Mouse (Mus musculus): ENCODE measurements around the gene Ppp1r26. TPM values are rescaled to one million over a fixed set of nuclear protein-coding genes. Genes with fewer than 3 reads are reported as not detected.

The Ppp1r26 gene
- polyA plus RNA-seq, 1 experiment from 2014 or later = 6.2 TPM

- WGBS = 86% methylated on average over 5 of the region's 5 CpGs
- Histone ChIP-seq H3K4me1 (ENCODE audit: control insufficient read depth, insufficient read depth, low read length) (no peaks in the 10 kb centered on the region), H3K36me3 (ENCODE audit: control insufficient read depth, insufficient read depth, low read length) (no peaks in the 10 kb centered on the region), H3K27me3 (ENCODE audit: control insufficient read depth, insufficient read depth, low read length) (no peaks in the 10 kb centered on the region), H3K27ac (ENCODE audit: low read depth, low read length) (no peak overlapping the region), H3K9me3 (ENCODE audit: control insufficient read depth, low read length) (no peaks in the 10 kb centered on the region), H3K4me3 (ENCODE audit: low read length) (no peak overlapping the region), H3K9ac (ENCODE audit: low read depth, low read length) (no peak overlapping the region), H3K4me2 (replicated peaks; ENCODE audit: low read depth, low read length) (no peak overlapping the region)
- no peak for ATAC-seq (ENCODE audit: low FRiP score, low TSS enrichment)
Observed at GRCm38 (mm10) chr2:28414116-28414756, 32.4 kb upstream of the Ppp1r26 start.

- H3K36me3 ChIP-seq (ENCODE audit: control insufficient read depth, insufficient read depth, low read length) = no peaks in the 10 kb centered on the region
- no peak overlapping the region for H3K4me2 ChIP-seq (replicated peaks; ENCODE audit: low read depth, low read length)
- no peak overlapping the region for H3K9ac ChIP-seq (ENCODE audit: low read depth, low read length)
- no peaks in the 10 kb centered on the region for H3K9me3 ChIP-seq (ENCODE audit: control insufficient read depth, low read length)
- WGBS = 91% methylated on average over 5 of the region's 5 CpGs
- H3K4me1 ChIP-seq (ENCODE audit: control insufficient read depth, insufficient read depth, low read length) = no peaks in the 10 kb centered on the region
- H3K4me3 ChIP-seq (ENCODE audit: low read length) = no peak overlapping the region
- no peak overlapping the region for H3K27ac ChIP-seq (ENCODE audit: low read depth, low read length)
- H3K27me3 ChIP-seq (ENCODE audit: control insufficient read depth, insufficient read depth, low read length) = no peaks in the 10 kb centered on the region
- no peak for ATAC-seq (ENCODE audit: low FRiP score, low TSS enrichment)
Observed at GRCm38 (mm10) chr2:28414757-28415137, 31.9 kb upstream of the Ppp1r26 start.

- no peak overlapping the region for H3K27ac ChIP-seq (ENCODE audit: low read depth, low read length)
- no peaks in the 10 kb centered on the region for H3K9me3 ChIP-seq (ENCODE audit: control insufficient read depth, low read length)
- 76% methylated on average over 10 of the region's 10 CpGs for WGBS
- ATAC-seq (ENCODE audit: low FRiP score, low TSS enrichment) = no peak
- H3K27me3 ChIP-seq (ENCODE audit: control insufficient read depth, insufficient read depth, low read length) = no peaks in the 10 kb centered on the region
- no peak overlapping the region for H3K4me2 ChIP-seq (replicated peaks; ENCODE audit: low read depth, low read length)
- H3K36me3 ChIP-seq (ENCODE audit: control insufficient read depth, insufficient read depth, low read length) = no peaks in the 10 kb centered on the region
- no peak overlapping the region for H3K9ac ChIP-seq (ENCODE audit: low read depth, low read length)
- H3K4me3 ChIP-seq (ENCODE audit: low read length) = no peak overlapping the region
- no peaks in the 10 kb centered on the region for H3K4me1 ChIP-seq (ENCODE audit: control insufficient read depth, insufficient read depth, low read length)
Observed at GRCm38 (mm10) chr2:28415387-28416024, 31.1 kb upstream of the Ppp1r26 start.

GRCm38 (mm10) chr2:28416511-28416910 lies 30.1 kb upstream of the Ppp1r26 start:
- Histone ChIP-seq H3K27ac (ENCODE audit: low read depth, low read length) (no peak overlapping the region), H3K9ac (ENCODE audit: low read depth, low read length) (no peak overlapping the region), H3K9me3 (ENCODE audit: control insufficient read depth, low read length) (no peaks in the 10 kb centered on the region), H3K4me1 (ENCODE audit: control insufficient read depth, insufficient read depth, low read length) (no peaks in the 10 kb centered on the region), H3K4me3 (ENCODE audit: low read length) (no peak overlapping the region), H3K36me3 (ENCODE audit: control insufficient read depth, insufficient read depth, low read length) (no peaks in the 10 kb centered on the region), H3K27me3 (ENCODE audit: control insufficient read depth, insufficient read depth, low read length) (no peaks in the 10 kb centered on the region), H3K4me2 (replicated peaks; ENCODE audit: low read depth, low read length) (no peak overlapping the region)
- 76% methylated on average over 1 of the region's 1 CpGs for WGBS
- ATAC-seq (ENCODE audit: low FRiP score, low TSS enrichment) = no peak

- Histone ChIP-seq H3K4me1 (ENCODE audit: control insufficient read depth, insufficient read depth, low read length) (no peaks in the 10 kb centered on the region), H3K27me3 (ENCODE audit: control insufficient read depth, insufficient read depth, low read length) (no peaks in the 10 kb centered on the region), H3K4me3 (ENCODE audit: low read length) (no peak overlapping the region), H3K27ac (ENCODE audit: low read depth, low read length) (no peak overlapping the region), H3K9ac (ENCODE audit: low read depth, low read length) (no peak overlapping the region), H3K36me3 (ENCODE audit: control insufficient read depth, insufficient read depth, low read length) (no peaks in the 10 kb centered on the region), H3K4me2 (replicated peaks; ENCODE audit: low read depth, low read length) (no peak overlapping the region), H3K9me3 (ENCODE audit: control insufficient read depth, low read length) (no peaks in the 10 kb centered on the region)
- ATAC-seq (ENCODE audit: low FRiP score, low TSS enrichment) = peak; percentile 71; the same call in 1 of the 2 replicates
- WGBS = 34% methylated on average over 2 of the region's 2 CpGs
Observed at GRCm38 (mm10) chr2:28418034-28418433, 28.6 kb upstream of the Ppp1r26 start.

- ATAC-seq (ENCODE audit: low FRiP score, low TSS enrichment) = no peak
- Histone ChIP-seq H3K36me3 (ENCODE audit: control insufficient read depth, insufficient read depth, low read length) (no peaks in the 10 kb centered on the region), H3K4me3 (ENCODE audit: low read length) (no peak overlapping the region), H3K4me2 (replicated peaks; ENCODE audit: low read depth, low read length) (no peak overlapping the region), H3K4me1 (ENCODE audit: control insufficient read depth, insufficient read depth, low read length) (no peaks in the 10 kb centered on the region), H3K9me3 (ENCODE audit: control insufficient read depth, low read length) (no peaks in the 10 kb centered on the region), H3K27ac (ENCODE audit: low read depth, low read length) (no peak overlapping the region), H3K9ac (ENCODE audit: low read depth, low read length) (no peak overlapping the region), H3K27me3 (ENCODE audit: control insufficient read depth, insufficient read depth, low read length) (no peaks in the 10 kb centered on the region)
- WGBS = 29% methylated on average over 4 of the region's 4 CpGs
Observed at GRCm38 (mm10) chr2:28419898-28420297, 26.7 kb upstream of the Ppp1r26 start.

GRCm38 (mm10) chr2:28423167-28423566 lies 23.4 kb upstream of the Ppp1r26 start:
- Histone ChIP-seq H3K4me2 (replicated peaks; ENCODE audit: low read depth, low read length) (no peak overlapping the region), H3K9me3 (ENCODE audit: control insufficient read depth, low read length) (no peaks in the 10 kb centered on the region), H3K4me3 (ENCODE audit: low read length) (no peak overlapping the region), H3K27me3 (ENCODE audit: control insufficient read depth, insufficient read depth, low read length) (no peaks in the 10 kb centered on the region), H3K27ac (ENCODE audit: low read depth, low read length) (no peak overlapping the region), H3K4me1 (ENCODE audit: control insufficient read depth, insufficient read depth, low read length) (no peaks in the 10 kb centered on the region), H3K36me3 (ENCODE audit: control insufficient read depth, insufficient read depth, low read length) (no peaks in the 10 kb centered on the region), H3K9ac (ENCODE audit: low read depth, low read length) (no peak overlapping the region)
- 36% methylated on average over 3 of the region's 3 CpGs for WGBS
- ATAC-seq (ENCODE audit: low FRiP score, low TSS enrichment) = no peak

GRCm38 (mm10) chr2:28427226-28427625 lies 19.4 kb upstream of the Ppp1r26 start:
- Histone ChIP-seq H3K27me3 (ENCODE audit: control insufficient read depth, insufficient read depth, low read length) (no peaks in the 10 kb centered on the region), H3K4me2 (replicated peaks; ENCODE audit: low read depth, low read length) (no peak overlapping the region), H3K9ac (ENCODE audit: low read depth, low read length) (no peak overlapping the region), H3K4me1 (ENCODE audit: control insufficient read depth, insufficient read depth, low read length) (no peaks in the 10 kb centered on the region), H3K36me3 (ENCODE audit: control insufficient read depth, insufficient read depth, low read length) (no peaks in the 10 kb centered on the region), H3K27ac (ENCODE audit: low read depth, low read length) (no peak overlapping the region), H3K4me3 (ENCODE audit: low read length) (no peak overlapping the region), H3K9me3 (ENCODE audit: control insufficient read depth, low read length) (no peaks in the 10 kb centered on the region)
- ATAC-seq (ENCODE audit: low FRiP score, low TSS enrichment) = no peak
- 90% methylated on average over 6 of the region's 6 CpGs for WGBS

GRCm38 (mm10) chr2:28430846-28431245 lies 15.8 kb upstream of the Ppp1r26 start:
- Histone ChIP-seq H3K27ac (ENCODE audit: low read depth, low read length) (no peak overlapping the region), H3K36me3 (ENCODE audit: control insufficient read depth, insufficient read depth, low read length) (no peaks in the 10 kb centered on the region), H3K9ac (ENCODE audit: low read depth, low read length) (no peak overlapping the region), H3K4me2 (replicated peaks; ENCODE audit: low read depth, low read length) (no peak overlapping the region), H3K27me3 (ENCODE audit: control insufficient read depth, insufficient read depth, low read length) (no peaks in the 10 kb centered on the region), H3K4me1 (ENCODE audit: control insufficient read depth, insufficient read depth, low read length) (no peaks in the 10 kb centered on the region), H3K4me3 (ENCODE audit: low read length) (no peak overlapping the region), H3K9me3 (ENCODE audit: control insufficient read depth, low read length) (no peaks in the 10 kb centered on the region)
- ATAC-seq (ENCODE audit: low FRiP score, low TSS enrichment) = no peak
- 47% methylated on average over 6 of the region's 6 CpGs for WGBS

Data from kidney, embryonic 14.5 days (tissue).